Mouse (Mus musculus) liver, postnatal 0 days (tissue): ENCODE measurements around the gene Med11.

Experiments used
- CTCF ChIP-seq: sonication (generic); IDR thresholded peaks from 2 replicates; pipeline ENCODE4 v1.5.1; 2016; ENCODE audit warnings: antibody characterized with exemption, low read depth
- EP300 ChIP-seq: IDR thresholded peaks from 2 replicates; pipeline ENCODE4 v1.6.1; 2016; ENCODE audit warnings: antibody characterized with exemption, low read depth, mild to moderate bottlenecking

- TF ChIP-seq CTCF (no peak), EP300 (no peak)
These were observed 7.9 kb downstream of the Med11 start, which contains the start of gene Cxcl16 for GRCm38 (mm10) chr11:70459601-70460101.
